22 mouse cellular contexts compared by ENCODE assay signal in genomic region chr4:124639715-124640114, GRCm38 (mm10). TPM values are rescaled to one million over a fixed set of nuclear protein-coding genes. Genes with fewer than 3 reads are reported as not detected.
A peak's percentile ranks its signal among the peaks of the same experiment; 100 is the strongest.
DNase-seq lines count a peak whose midpoint lies in the region; ATAC-seq and TF ChIP-seq lines count a peak whose summit lies in the region.
"Had no signal": no experiment of that assay in that cellular context is flagged by ENCODE, and none has a peak within 500 bp of the region (broad histone marks: within the 10 kb centered on the region; RNA-seq: fewer than 3 reads in every experiment).

No protein-coding gene starts in this region.

- no peak overlapping the region for H3K9ac ChIP-seq in heart, embryonic 11.5 days (ENCODE audit: low read depth, low read length)
- no peak overlapping the region for H3K9ac ChIP-seq in heart, adult 2 months (ENCODE audit: low read depth, low read length)
- no peak overlapping the region for H3K9ac ChIP-seq in hindbrain, embryonic 13.5 days
- no peak overlapping the region for H3K9ac ChIP-seq in kidney, embryonic 16.5 days (replicated peaks; ENCODE audit: low read length)
- H3K9ac ChIP-seq: embryonic facial prominence, embryonic 13.5 days had no signal

- peak overlapping the region; percentile 46 for H3K4me2 ChIP-seq in heart, embryonic 11.5 days
- 0 out of 2 replicates have a peak overlapping the region, but pooled peaks have one; percentile 29 for H3K4me2 ChIP-seq in hindbrain, embryonic 13.5 days
- no peak overlapping the region for H3K4me2 ChIP-seq in kidney, embryonic 16.5 days (replicated peaks; ENCODE audit: low read depth, low read length)
- H3K4me2 ChIP-seq: embryonic facial prominence, embryonic 13.5 days had no signal

- no peaks in the 10 kb centered on the region for H3K9me3 ChIP-seq in heart, embryonic 11.5 days (replicated peaks; ENCODE audit: control insufficient read depth, low read length)
- H3K9me3 ChIP-seq in hindbrain, embryonic 13.5 days = no peaks in the 10 kb centered on the region
- no peaks in the 10 kb centered on the region for H3K9me3 ChIP-seq in hindbrain, embryonic 10.5 days
- H3K9me3 ChIP-seq in E14TG2a.4 (ENCODE audit: low read length) = no peaks in the 10 kb centered on the region
- no peaks in the 10 kb centered on the region for H3K9me3 ChIP-seq in kidney, embryonic 16.5 days (ENCODE audit: low read length)
- H3K9me3 ChIP-seq: embryonic facial prominence, embryonic 13.5 days; forebrain, embryonic 10.5 days had no signal

- H3K36me3 ChIP-seq in heart, embryonic 11.5 days (ENCODE audit: control insufficient read depth, insufficient read depth, low read length) = no peaks in the 10 kb centered on the region
- no peaks in the 10 kb centered on the region for H3K36me3 ChIP-seq in heart, adult 2 months (ENCODE audit: control insufficient read depth, insufficient read depth, low read length)
- no peaks in the 10 kb centered on the region for H3K36me3 ChIP-seq in hindbrain, embryonic 13.5 days
- no peaks in the 10 kb centered on the region for H3K36me3 ChIP-seq in hindbrain, embryonic 10.5 days
- H3K36me3 ChIP-seq in E14TG2a.4 (ENCODE audit: insufficient read depth, low read length) = no peaks in the 10 kb centered on the region
- no peaks in the 10 kb centered on the region for H3K36me3 ChIP-seq in kidney, embryonic 16.5 days (ENCODE audit: insufficient read depth, low read length)
- H3K36me3 ChIP-seq: embryonic facial prominence, embryonic 13.5 days; forebrain, embryonic 10.5 days had no signal

- peaks cover 19% of the 10 kb centered on the region for H3K27me3 ChIP-seq in heart, embryonic 11.5 days (ENCODE audit: control insufficient read depth, insufficient read depth, low read length)
- no peaks in the 10 kb centered on the region for H3K27me3 ChIP-seq in heart, adult 2 months (ENCODE audit: control insufficient read depth, insufficient read depth, low read length)
- peaks cover 43% of the 10 kb centered on the region for H3K27me3 ChIP-seq in hindbrain, embryonic 13.5 days
- peaks cover 45% of the 10 kb centered on the region for H3K27me3 ChIP-seq in hindbrain, embryonic 10.5 days (ENCODE audit: insufficient read depth, poor library complexity, severe bottlenecking)
- H3K27me3 ChIP-seq in E14TG2a.4 (ENCODE audit: insufficient read depth, low read length) = peaks cover 76% of the 10 kb centered on the region
- peaks cover 39% of the 10 kb centered on the region for H3K27me3 ChIP-seq in kidney, embryonic 16.5 days (ENCODE audit: insufficient read depth, low read length)

- DNase-seq in heart, adult 2 months = no peak
- no peak for DNase-seq in hindbrain, embryonic 10.5 days (ENCODE audit: low spot score)
- peak; percentile 48 for DNase-seq in ZHBTc4 (ENCODE audit: low read depth, low spot score)
- no peak for DNase-seq in lung, adult 2 months
- DNase-seq: B cell, adult 2 months; cerebellum, adult 9-10 months; kidney, adult 9 months; kidney, postnatal 4 days; lung, adult 18-20 months; lung, postnatal 36 days; thymus, postnatal 36 days had no signal

- H3K4me1 ChIP-seq in heart, embryonic 11.5 days (ENCODE audit: control insufficient read depth, insufficient read depth, low read length) = 0 out of 2 replicates have a peak, but pooled peaks cover 4% of the 10 kb centered on the region
- H3K4me1 ChIP-seq in heart, adult 2 months (ENCODE audit: control insufficient read depth, insufficient read depth, low read length) = no peaks in the 10 kb centered on the region
- H3K4me1 ChIP-seq in hindbrain, embryonic 13.5 days (replicated peaks) = peaks cover 11% of the 10 kb centered on the region
- H3K4me1 ChIP-seq in hindbrain, embryonic 10.5 days (replicated peaks) = peaks cover 14% of the 10 kb centered on the region
- H3K4me1 ChIP-seq in E14TG2a.4 (replicated peaks; ENCODE audit: low read depth, low read length) = peaks cover 32% of the 10 kb centered on the region
- H3K4me1 ChIP-seq in lung, adult 2 months (ENCODE audit: control insufficient read depth, insufficient read depth, low read length) = no peaks in the 10 kb centered on the region
- H3K4me1 ChIP-seq in kidney, embryonic 16.5 days (ENCODE audit: insufficient read depth, low read length) = no peaks in the 10 kb centered on the region

- TF ChIP-seq EP300 in heart, adult 2 months (IDR thresholded peaks at IDR 0.05; ENCODE audit: insufficient read depth, low read depth, low read length) = no peak

- no peak for TF ChIP-seq POLR2A in heart, adult 2 months (IDR thresholded peaks at IDR 0.05; ENCODE audit: insufficient read depth, low read depth, low read length)
- TF ChIP-seq POLR2A in lung, adult 2 months (IDR thresholded peaks at IDR 0.05; ENCODE audit: borderline replicate concordance, extremely low read depth, low read depth, low read length) = no peak

- no peaks in the 10 kb centered on the region for H3K79me2 ChIP-seq in heart, adult 2 months (replicated peaks; ENCODE audit: control insufficient read depth, insufficient read depth, low read length)

- no peak overlapping the region for H3K27ac ChIP-seq in heart, embryonic 11.5 days (ENCODE audit: low read depth, low read length)
- no peak overlapping the region for H3K27ac ChIP-seq in heart, adult 2 months
- no peak overlapping the region for H3K27ac ChIP-seq in hindbrain, embryonic 13.5 days
- no peak overlapping the region for H3K27ac ChIP-seq in hindbrain, embryonic 10.5 days
- H3K27ac ChIP-seq in kidney, embryonic 16.5 days (ENCODE audit: low read length) = no peak overlapping the region
- H3K27ac ChIP-seq: embryonic facial prominence, embryonic 13.5 days; forebrain, embryonic 10.5 days had no signal

- H3K4me3 ChIP-seq in heart, embryonic 11.5 days (ENCODE audit: low read depth, low read length) = no peak overlapping the region
- H3K4me3 ChIP-seq in heart, adult 2 months = no peak overlapping the region
- no peak overlapping the region for H3K4me3 ChIP-seq in hindbrain, embryonic 13.5 days
- H3K4me3 ChIP-seq in hindbrain, embryonic 10.5 days = no peak overlapping the region
- peak overlapping the region; percentile 56 for H3K4me3 ChIP-seq in E14TG2a.4 (replicated peaks; ENCODE audit: low read length)
- no peak overlapping the region for H3K4me3 ChIP-seq in lung, adult 2 months (replicated peaks; ENCODE audit: extremely low read depth, low read depth, low read length)
- no peak overlapping the region for H3K4me3 ChIP-seq in kidney, embryonic 16.5 days (ENCODE audit: low read length)
- H3K4me3 ChIP-seq: embryonic facial prominence, embryonic 13.5 days; forebrain, embryonic 10.5 days had no signal

- intact Hi-C loops in heart, adult 2 months (cut with DNase I) = no loop called here

- no peak for ATAC-seq in heart, embryonic 11.5 days (replicated peaks; ENCODE audit: insufficient number of reproducible peaks, low FRiP score, low TSS enrichment)
- ATAC-seq in hindbrain, embryonic 13.5 days (ENCODE audit: low FRiP score) = no peak
- ATAC-seq in kidney, embryonic 16.5 days (ENCODE audit: low FRiP score, low TSS enrichment) = no peak
- ATAC-seq: inflammation-experienced regulatory T-cells, adult 6 months had no signal

- no peak for TF ChIP-seq CTCF in heart, adult 2 months (IDR thresholded peaks at IDR 0.05)
- TF ChIP-seq CTCF in E14TG2a.4 (conservative IDR thresholded peaks at IDR 0.05; ENCODE audit: low read length) = no peak
- no peak for TF ChIP-seq CTCF in lung, adult 2 months (IDR thresholded peaks at IDR 0.05; ENCODE audit: insufficient read depth, low read length)

- 13% methylated on average over 12 of the region's 12 CpGs for WGBS in heart, embryonic 11.5 days (ENCODE audit: insufficient replicate concordance)
- WGBS in heart, adult 2 months = 12% methylated on average over 12 of the region's 12 CpGs
- 19% methylated on average over 12 of the region's 12 CpGs for WGBS in hindbrain, embryonic 13.5 days
- WGBS in hindbrain, embryonic 10.5 days = 23% methylated on average over 12 of the region's 12 CpGs
- WGBS in lung, adult 2 months = 19% methylated on average over 12 of the region's 12 CpGs
- 19% methylated on average over 12 of the region's 12 CpGs for WGBS in kidney, embryonic 16.5 days

RNA-seq across cellular contexts. Expression of gene Pou3f1, which starts 16.9 kb away (rescaled TPM):
- polyA plus RNA-seq in heart, embryonic 11.5 days (2014; fragmentation: Nextera tagmentation; extraction: Ambion mirVana) = 0.21 and 0.24 TPM in 2 replicates
- total RNA-seq in heart, adult 2 months (2021) = under 1 TPM; 0.08 to 0.16 TPM
- 0.04 and 0.09 TPM in 2 replicates for polyA plus RNA-seq in heart, adult 2 months (2012; rRNA removed)
- 9.5 and 11.4 TPM in 2 replicates for polyA plus RNA-seq in hindbrain, embryonic 13.5 days (2015; fragmentation: Nextera tagmentation; extraction: Ambion mirVana)
- polyA plus RNA-seq in hindbrain, embryonic 10.5 days (2016; fragmentation: Nextera tagmentation; extraction: Ambion mirVana) = 5.2 and 12.9 TPM in 2 replicates
- polyA plus RNA-seq in lung, adult 2 months (2012; rRNA removed) = 0.16 and 0.22 TPM in 2 replicates
- polyA plus RNA-seq in kidney, embryonic 16.5 days (2015; fragmentation: Nextera tagmentation; extraction: Ambion mirVana) = 0.37 and 0.40 TPM in 2 replicates
- total RNA-seq: adrenal gland, adult 18-20 months; liver, adult 2 months had no signal
- polyA plus RNA-seq: inflammation-experienced regulatory T-cells, adult 6 months; liver, adult 2 months had no signal

RNA-seq across cellular contexts. Expression of gene 3100002H09Rik, which starts 29.1 kb away (rescaled TPM):
- polyA plus RNA-seq in heart, embryonic 11.5 days (2014; fragmentation: Nextera tagmentation; extraction: Ambion mirVana) = not detected in 2 replicates
- total RNA-seq in heart, adult 2 months (2021) = not detected
- not detected in 2 replicates for polyA plus RNA-seq in heart, adult 2 months (2012; rRNA removed)
- polyA plus RNA-seq in hindbrain, embryonic 13.5 days (2015; fragmentation: Nextera tagmentation; extraction: Ambion mirVana) = 1.00 TPM in 1 of 2 replicates, not detected in the other
- polyA plus RNA-seq in hindbrain, embryonic 10.5 days (2016; fragmentation: Nextera tagmentation; extraction: Ambion mirVana) = 0.25 TPM in 1 of 2 replicates, not detected in the other
- not detected in 2 replicates for polyA plus RNA-seq in lung, adult 2 months (2012; rRNA removed)
- polyA plus RNA-seq in kidney, embryonic 16.5 days (2015; fragmentation: Nextera tagmentation; extraction: Ambion mirVana) = 0.19 TPM in 1 of 2 replicates, not detected in the other
- total RNA-seq: adrenal gland, adult 18-20 months; gastrocnemius, postnatal 4 days; liver, adult 2 months had no signal
- polyA plus RNA-seq: embryonic facial prominence, embryonic 13.5 days; inflammation-experienced regulatory T-cells, adult 6 months; liver, adult 2 months; testis, adult 2 months had no signal

RNA-seq across cellular contexts. Expression of gene Utp11, which starts 53.7 kb away (rescaled TPM):
- polyA plus RNA-seq in heart, embryonic 11.5 days (2014; fragmentation: Nextera tagmentation; extraction: Ambion mirVana) = 57.1 and 60.7 TPM in 2 replicates
- total RNA-seq in heart, adult 2 months (2021) = 10 to 100 TPM; 12.1 to 13.5 TPM
- 4.0 and 6.2 TPM in 2 replicates for polyA plus RNA-seq in heart, adult 2 months (2012; rRNA removed)
- polyA plus RNA-seq in hindbrain, embryonic 13.5 days (2015; fragmentation: Nextera tagmentation; extraction: Ambion mirVana) = 45.1 and 47.9 TPM in 2 replicates
- polyA plus RNA-seq in hindbrain, embryonic 10.5 days (2016; fragmentation: Nextera tagmentation; extraction: Ambion mirVana) = 62.8 and 62.9 TPM in 2 replicates
- polyA plus RNA-seq in lung, adult 2 months (2012; rRNA removed) = 4.4 and 7.2 TPM in 2 replicates
- polyA plus RNA-seq in kidney, embryonic 16.5 days (2015; fragmentation: Nextera tagmentation; extraction: Ambion mirVana) = 65.4 and 72.5 TPM in 2 replicates
